Mouse (Mus musculus) urinary bladder, adult 18-20 months (tissue): ENCODE results near the gene Pex6.

Experiments
- DNase-seq, 2 experiments: peaks; one replicate each; pipeline ENCODE4 v3.0.0; 2022; ENCODE audit warnings: low spot score in 2 of 2, mixed read lengths in 2 of 2

The Pex6 gene

GRCm38 (mm10) chr17:46773278-46774130 is 62.2 kb downstream of the Pex6 start:
- no peak for DNase-seq

GRCm38 (mm10) chr17:46774131-46774472 is 62.8 kb downstream of the Pex6 start:
- DNase-seq, result no peak

GRCm38 (mm10) chr17:46775070-46775469 is 63.8 kb downstream of the Pex6 start:
- DNase-seq, result no peak
